Mouse (Mus musculus): ENCODE results near the gene Gm6034. TPM values are rescaled to one million over a fixed set of nuclear protein-coding genes. Genes with fewer than 3 reads are reported as not detected.
A peak's percentile ranks its signal among the peaks of the same experiment; 100 is the strongest.

The Gm6034 gene
- polyA plus RNA-seq, 1 experiment from 2014 or later: not detected

DNA sequence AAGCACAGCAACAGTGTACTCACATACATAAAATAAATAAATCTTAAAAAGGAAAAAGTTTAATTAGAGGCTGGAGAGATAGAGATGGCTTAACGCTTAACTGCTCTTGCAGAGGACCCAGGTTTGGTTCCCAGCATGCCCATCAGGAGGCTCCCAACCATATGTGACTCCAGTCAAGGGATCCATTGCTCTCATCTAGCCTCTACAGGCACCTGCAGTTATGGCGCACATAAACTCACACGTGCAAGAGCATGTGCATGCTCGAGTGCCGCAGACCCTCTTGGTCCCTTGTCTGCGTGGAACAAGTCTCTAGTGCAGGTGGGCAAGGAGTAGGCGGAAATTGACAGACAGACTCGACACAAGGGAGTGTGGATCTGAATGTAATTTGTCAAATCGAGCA, 20.7 kb upstream of the Gm6034 start:
- Histone ChIP-seq H3K27me3 (replicated peaks; ENCODE audit: insufficient read depth, low read length) (no peaks in the 10 kb centered on the region), H3K4me3 (ENCODE audit: low read depth, low read length) (no peak overlapping the region), H3K9me3 (ENCODE audit: low read length) (no peaks in the 10 kb centered on the region), H3K9ac (replicated peaks; ENCODE audit: low read depth) (no peak overlapping the region), H3K27ac (ENCODE audit: low read length) (no peak overlapping the region), H3K4me2 (replicated peaks; ENCODE audit: low read depth, low read length) (no peak overlapping the region), H3K4me1 (ENCODE audit: insufficient read depth, low read depth, low read length) (peaks cover 6% of the 10 kb centered on the region; the same call in 1 of the 2 replicates), H3K36me3 (ENCODE audit: insufficient read depth, low read length) (no peaks in the 10 kb centered on the region)
- WGBS: 92% methylated on average over 9 of the region's 9 CpGs
- DNase-seq (ENCODE audit: low spot score): no peak
- ATAC-seq: no peak
- TF ChIP-seq CTCF (IDR thresholded peaks at IDR 0.05) (no peak), EP300 (IDR thresholded peaks at IDR 0.05) (no peak)

DNA sequence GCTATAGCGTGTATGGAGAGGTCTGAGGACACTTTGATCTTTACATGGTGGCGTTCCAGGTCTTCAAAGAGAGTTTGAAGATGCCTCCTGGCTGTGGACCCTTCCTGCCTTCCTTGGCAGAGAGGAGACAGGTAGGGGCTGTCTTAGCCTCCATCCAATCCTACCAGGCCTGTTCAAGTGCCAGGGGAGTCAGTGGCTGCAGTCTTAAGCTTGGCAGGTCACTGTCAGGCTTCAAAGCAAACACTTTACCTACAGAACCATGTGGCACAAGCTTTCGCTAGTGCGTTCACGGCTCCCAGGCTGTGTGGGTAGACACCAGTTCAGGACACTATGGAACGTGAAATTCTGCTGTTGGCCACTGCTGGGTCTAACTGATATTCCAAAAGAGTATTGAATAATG, 19.8 kb upstream of the Gm6034 start:
- Histone ChIP-seq H3K9me3 (ENCODE audit: low read length) (no peaks in the 10 kb centered on the region), H3K4me2 (replicated peaks; ENCODE audit: low read depth, low read length) (no peak overlapping the region), H3K9ac (replicated peaks; ENCODE audit: low read depth) (no peak overlapping the region), H3K27ac (ENCODE audit: low read length) (peak overlapping the region; percentile 57; the same call in 1 of the 2 replicates), H3K4me1 (ENCODE audit: insufficient read depth, low read depth, low read length) (peaks cover 6% of the 10 kb centered on the region; the same call in 1 of the 2 replicates), H3K27me3 (replicated peaks; ENCODE audit: insufficient read depth, low read length) (no peaks in the 10 kb centered on the region), H3K4me3 (ENCODE audit: low read depth, low read length) (no peak overlapping the region), H3K36me3 (ENCODE audit: insufficient read depth, low read length) (no peaks in the 10 kb centered on the region)
- ATAC-seq: no peak
- DNase-seq (ENCODE audit: low spot score): no peak
- TF ChIP-seq EP300 (IDR thresholded peaks at IDR 0.05): no peak
- 87% methylated on average over 6 of the region's 6 CpGs for WGBS

DNA sequence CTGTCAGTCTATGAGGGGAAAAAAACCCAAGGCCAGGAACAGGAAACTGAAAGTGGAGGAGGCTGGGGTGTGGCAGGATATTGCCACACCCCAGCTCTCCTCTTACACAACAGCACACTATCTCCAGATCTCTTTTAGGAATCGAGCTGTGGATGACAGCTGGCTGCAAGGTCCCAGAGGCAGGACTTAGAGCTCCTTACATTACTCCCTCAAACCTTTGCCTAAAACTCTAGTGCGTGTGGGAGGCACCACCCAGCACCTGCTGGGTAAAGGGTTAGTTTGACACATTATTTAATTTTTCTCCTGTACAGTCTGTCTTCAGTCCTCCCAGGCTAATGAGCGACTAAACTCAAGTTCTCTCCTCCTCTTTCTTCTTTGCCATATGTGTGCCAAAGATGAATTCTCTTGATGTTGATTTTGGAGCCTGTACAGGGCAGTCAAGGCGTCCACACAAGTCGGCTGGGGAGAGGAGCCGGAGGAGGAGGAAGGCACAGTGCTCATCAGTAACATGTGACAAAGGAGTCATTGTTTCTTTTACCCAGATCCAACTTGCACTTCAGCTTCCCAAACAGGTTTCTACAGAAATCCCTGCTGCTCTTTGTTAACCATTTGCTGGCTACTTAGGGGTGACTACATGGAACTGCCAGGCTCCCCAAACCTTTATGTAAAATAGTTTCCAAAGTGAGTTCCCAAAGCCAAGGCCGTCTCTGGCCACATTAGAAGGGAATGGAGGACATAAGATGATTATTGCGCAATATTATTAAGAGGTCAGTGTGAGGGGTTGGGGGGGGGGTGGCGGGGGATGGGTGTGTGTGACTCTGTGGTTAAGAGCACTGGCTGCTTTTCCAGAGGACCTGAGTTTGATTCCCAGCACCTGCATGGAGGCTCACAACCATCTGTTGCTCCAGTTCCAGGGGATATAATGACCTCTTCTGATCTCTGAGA, 18.8 kb upstream of the Gm6034 start:
- no peak overlapping the region for H3K4me3 ChIP-seq (ENCODE audit: low read depth, low read length)
- no peaks in the 10 kb centered on the region for H3K9me3 ChIP-seq (ENCODE audit: low read length)
- ATAC-seq (peak; percentile 70), DNase-seq (ENCODE audit: low spot score) (peak; percentile 89)
- no peaks in the 10 kb centered on the region for H3K36me3 ChIP-seq (ENCODE audit: insufficient read depth, low read length)
- WGBS: 34% methylated on average over 9 of the region's 9 CpGs
- TF ChIP-seq EP300 (IDR thresholded peaks at IDR 0.05) (peak; percentile 88), CTCF (IDR thresholded peaks at IDR 0.05) (no peak)
- H3K27me3 ChIP-seq (replicated peaks; ENCODE audit: insufficient read depth, low read length): no peaks in the 10 kb centered on the region
- H3K4me1 ChIP-seq (ENCODE audit: insufficient read depth, low read depth, low read length): peaks cover 6% of the 10 kb centered on the region; the same call in 1 of the 2 replicates
- H3K4me2 ChIP-seq (replicated peaks; ENCODE audit: low read depth, low read length): no peak overlapping the region
- peak overlapping the region; percentile 76 for H3K27ac ChIP-seq (ENCODE audit: low read length)
- H3K9ac ChIP-seq (replicated peaks; ENCODE audit: low read depth): 0 out of 2 replicates have a peak overlapping the region, but pooled peaks have one; percentile 9

DNA sequence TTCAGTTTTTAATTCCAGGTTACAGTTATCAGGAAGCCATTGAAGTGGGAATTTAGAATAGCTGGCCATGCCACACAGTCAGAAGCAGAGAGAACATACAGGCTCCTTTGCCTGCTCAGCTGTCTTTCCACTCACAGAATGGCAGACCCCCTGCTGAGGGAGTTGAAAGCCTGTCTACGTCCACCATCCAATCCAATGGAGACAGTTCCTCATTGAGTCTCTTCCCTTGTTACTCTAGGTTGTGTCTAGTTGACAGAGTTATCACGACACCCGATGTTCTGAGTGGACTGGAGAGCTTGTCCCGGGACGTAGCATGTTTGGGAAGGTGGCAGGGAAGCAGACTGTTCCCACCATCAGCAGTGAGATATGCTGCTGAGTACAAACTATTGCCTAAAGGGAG, 17.6 kb upstream of the Gm6034 start:
- Histone ChIP-seq H3K27me3 (replicated peaks; ENCODE audit: insufficient read depth, low read length) (no peaks in the 10 kb centered on the region), H3K4me3 (ENCODE audit: low read depth, low read length) (no peak overlapping the region), H3K27ac (ENCODE audit: low read length) (no peak overlapping the region), H3K4me1 (ENCODE audit: insufficient read depth, low read depth, low read length) (peaks cover 6% of the 10 kb centered on the region; the same call in 1 of the 2 replicates), H3K9me3 (ENCODE audit: low read length) (no peaks in the 10 kb centered on the region), H3K4me2 (replicated peaks; ENCODE audit: low read depth, low read length) (no peak overlapping the region), H3K36me3 (ENCODE audit: insufficient read depth, low read length) (no peaks in the 10 kb centered on the region), H3K9ac (replicated peaks; ENCODE audit: low read depth) (no peak overlapping the region)
- no peak for TF ChIP-seq EP300 (IDR thresholded peaks at IDR 0.05)
- TF ChIP-seq CTCF (IDR thresholded peaks at IDR 0.05): no peak
- 49% methylated on average over 5 of the region's 5 CpGs for WGBS
- ATAC-seq (no peak), DNase-seq (ENCODE audit: low spot score) (no peak)

DNA sequence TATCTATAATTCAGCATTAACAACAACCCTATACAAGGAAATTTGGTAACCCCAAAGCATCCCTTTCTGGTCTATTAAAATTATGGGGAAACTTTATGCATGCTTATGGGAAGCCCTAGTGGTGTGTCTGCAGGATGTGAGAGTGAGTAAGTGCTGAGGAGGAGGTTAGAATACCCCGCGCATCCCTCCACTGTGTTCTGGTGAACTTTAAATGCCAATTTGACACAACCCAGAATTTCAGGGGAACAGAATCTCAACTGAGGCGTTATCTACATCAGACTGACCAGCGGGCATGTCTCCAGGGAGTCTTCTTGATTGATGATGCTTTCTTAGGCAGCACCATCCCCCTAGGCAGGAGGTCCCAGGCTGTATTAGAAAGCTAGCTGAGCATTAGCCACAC, 16.9 kb upstream of the Gm6034 start:
- Histone ChIP-seq H3K36me3 (ENCODE audit: insufficient read depth, low read length) (no peaks in the 10 kb centered on the region), H3K9ac (replicated peaks; ENCODE audit: low read depth) (no peak overlapping the region), H3K4me3 (ENCODE audit: low read depth, low read length) (no peak overlapping the region), H3K4me1 (ENCODE audit: insufficient read depth, low read depth, low read length) (peaks cover 6% of the 10 kb centered on the region; the same call in 1 of the 2 replicates), H3K27me3 (replicated peaks; ENCODE audit: insufficient read depth, low read length) (no peaks in the 10 kb centered on the region), H3K9me3 (ENCODE audit: low read length) (no peaks in the 10 kb centered on the region), H3K27ac (ENCODE audit: low read length) (no peak overlapping the region), H3K4me2 (replicated peaks; ENCODE audit: low read depth, low read length) (no peak overlapping the region)
- ATAC-seq (no peak), DNase-seq (ENCODE audit: low spot score) (no peak)
- 51% methylated on average over 4 of the region's 4 CpGs for WGBS
- no peak for TF ChIP-seq EP300 (IDR thresholded peaks at IDR 0.05)
- no peak for TF ChIP-seq CTCF (IDR thresholded peaks at IDR 0.05)

DNA sequence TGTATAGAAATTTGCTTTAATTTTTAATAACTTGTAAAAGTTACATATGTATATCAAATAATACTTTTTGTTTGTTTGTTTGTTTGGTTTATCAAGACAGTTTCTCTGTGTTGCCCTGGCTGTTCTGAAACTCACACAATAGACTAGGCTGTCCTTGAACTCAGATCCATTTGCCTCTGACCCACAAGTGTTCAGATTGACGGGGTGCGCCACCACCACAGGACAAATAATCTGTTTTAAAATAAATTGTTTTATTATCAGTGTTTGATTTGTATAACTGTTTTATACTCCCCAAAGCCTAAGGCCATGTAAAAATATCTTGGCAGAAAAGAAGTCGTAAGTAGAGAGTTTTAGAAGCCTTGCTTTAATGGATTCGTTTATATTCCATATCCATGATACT, 15.1 kb upstream of the Gm6034 start:
- Histone ChIP-seq H3K4me1 (ENCODE audit: insufficient read depth, low read depth, low read length) (peaks cover 6% of the 10 kb centered on the region; the same call in 1 of the 2 replicates), H3K9me3 (ENCODE audit: low read length) (no peaks in the 10 kb centered on the region), H3K36me3 (ENCODE audit: insufficient read depth, low read length) (no peaks in the 10 kb centered on the region), H3K9ac (replicated peaks; ENCODE audit: low read depth) (no peak overlapping the region), H3K4me2 (replicated peaks; ENCODE audit: low read depth, low read length) (no peak overlapping the region), H3K4me3 (ENCODE audit: low read depth, low read length) (no peak overlapping the region), H3K27me3 (replicated peaks; ENCODE audit: insufficient read depth, low read length) (no peaks in the 10 kb centered on the region), H3K27ac (ENCODE audit: low read length) (no peak overlapping the region)
- TF ChIP-seq EP300 (IDR thresholded peaks at IDR 0.05) (no peak), CTCF (IDR thresholded peaks at IDR 0.05) (no peak)
- ATAC-seq: no peak
- WGBS: 79% methylated on average over 4 of the region's 4 CpGs
- DNase-seq (ENCODE audit: low spot score): no peak

All from lung, postnatal 0 days (tissue).